Mouse (Mus musculus) G1E (cell line): ENCODE results near the gene Ddx31.

Experiments used
- CTCF ChIP-seq: IDR thresholded peaks from 2 replicates; pipeline ENCODE4 v1.5.1; 2012; ENCODE audit warnings: low read depth, low read length, inconsistent platforms, mixed read lengths
- GATA1 ChIP-seq: IDR thresholded peaks from 2 replicates; pipeline ENCODE4 v1.6.1; 2012; ENCODE audit warnings: borderline replicate concordance, low read length, inconsistent platforms, mixed read lengths
- POLR2AphosphoS5 ChIP-seq: IDR thresholded peaks from 2 replicates; pipeline ENCODE4 v1.6.1; 2012; ENCODE audit warnings: low read depth, low read length, inconsistent platforms; ENCODE audit not compliant: insufficient replicate concordance

- TF ChIP-seq CTCF, result no peak
- no peak for TF ChIP-seq POLR2AphosphoS5
- TF ChIP-seq GATA1, result no peak
Measured at GRCm38 (mm10) chr2:28938997-28939396, 98.8 kb downstream of the Ddx31 start.
